8 mouse cellular contexts compared by ENCODE assay signal in genomic region chr9:27728652-27729557, GRCm38 (mm10).
DNase-seq lines count a peak whose midpoint lies in the region; ATAC-seq and TF ChIP-seq lines count a peak whose summit lies in the region.

No protein-coding gene starts in this region.

- H3K4me3 ChIP-seq in kidney, embryonic 15.5 days (replicated peaks): no peak overlapping the region
- no peak overlapping the region for H3K4me3 ChIP-seq in kidney, adult 2 months (ENCODE audit: insufficient read depth, low read depth, low read length)
- no peak overlapping the region for H3K4me3 ChIP-seq in embryonic facial prominence, embryonic 11.5 days (ENCODE audit: low read depth, low read length)
- no peak overlapping the region for H3K4me3 ChIP-seq in hindbrain, embryonic 11.5 days (ENCODE audit: low read depth, low read length)
- no peak overlapping the region for H3K4me3 ChIP-seq in limb, embryonic 10.5 days

- TF ChIP-seq CTCF in kidney, adult 2 months (conservative IDR thresholded peaks at IDR 0.05; ENCODE audit: insufficient read depth, insufficient read length, low read depth, low read length): no peak

- TF ChIP-seq POLR2A in kidney, adult 2 months (IDR thresholded peaks at IDR 0.05; ENCODE audit: low read depth, low read length): no peak

- H3K4me2 ChIP-seq in kidney, embryonic 15.5 days: peak overlapping the region; percentile 39
- H3K4me2 ChIP-seq in embryonic facial prominence, embryonic 11.5 days (ENCODE audit: low read depth, low read length): no peak overlapping the region; the same call in 1 of the 2 replicates
- H3K4me2 ChIP-seq in hindbrain, embryonic 11.5 days (replicated peaks; ENCODE audit: low read depth, low read length): peak overlapping the region; percentile 21; the same call in 1 of the 2 replicates

- peaks cover 5% of the 10 kb centered on the region; the same call in 1 of the 2 replicates for H3K4me1 ChIP-seq in kidney, embryonic 15.5 days
- H3K4me1 ChIP-seq in kidney, adult 2 months (ENCODE audit: control insufficient read depth, insufficient read depth, low read length): no peaks in the 10 kb centered on the region
- H3K4me1 ChIP-seq in embryonic facial prominence, embryonic 11.5 days (ENCODE audit: control insufficient read depth, insufficient read depth, low read length): no peaks in the 10 kb centered on the region; the same call in 1 of the 2 replicates
- no peaks in the 10 kb centered on the region for H3K4me1 ChIP-seq in hindbrain, embryonic 11.5 days (replicated peaks; ENCODE audit: control insufficient read depth, insufficient read depth, low read length)
- peaks cover 7% of the 10 kb centered on the region; the same call in 1 of the 2 replicates for H3K4me1 ChIP-seq in limb, embryonic 10.5 days

- H3K27me3 ChIP-seq in kidney, embryonic 15.5 days: no peaks in the 10 kb centered on the region
- no peaks in the 10 kb centered on the region for H3K27me3 ChIP-seq in kidney, adult 2 months (replicated peaks; ENCODE audit: control insufficient read depth, insufficient read depth, low read length)
- no peaks in the 10 kb centered on the region for H3K27me3 ChIP-seq in embryonic facial prominence, embryonic 11.5 days (ENCODE audit: control insufficient read depth, insufficient read depth, low read length)
- H3K27me3 ChIP-seq in hindbrain, embryonic 11.5 days (ENCODE audit: control insufficient read depth, insufficient read depth, low read length): no peaks in the 10 kb centered on the region
- H3K27me3 ChIP-seq in limb, embryonic 10.5 days (ENCODE audit: low read depth, poor library complexity, severe bottlenecking): peaks cover 7% of the 10 kb centered on the region; the same call in 1 of the 2 replicates

- 7% methylated on average over 13 of the region's 13 CpGs for WGBS in kidney, embryonic 15.5 days
- WGBS in kidney, adult 2 months: 13% methylated on average over 13 of the region's 13 CpGs
- 5% methylated on average over 13 of the region's 13 CpGs for WGBS in embryonic facial prominence, embryonic 11.5 days
- WGBS in hindbrain, embryonic 11.5 days: 5% methylated on average over 13 of the region's 13 CpGs
- 13% methylated on average over 13 of the region's 13 CpGs for WGBS in limb, embryonic 10.5 days

- no peaks in the 10 kb centered on the region for H3K9me3 ChIP-seq in kidney, embryonic 15.5 days (replicated peaks)
- H3K9me3 ChIP-seq in embryonic facial prominence, embryonic 11.5 days (replicated peaks; ENCODE audit: control insufficient read depth, low read length): no peaks in the 10 kb centered on the region
- no peaks in the 10 kb centered on the region for H3K9me3 ChIP-seq in hindbrain, embryonic 11.5 days (ENCODE audit: control insufficient read depth, low read length)
- no peaks in the 10 kb centered on the region for H3K9me3 ChIP-seq in limb, embryonic 10.5 days (replicated peaks)

- H3K27ac ChIP-seq in kidney, embryonic 15.5 days: no peak overlapping the region
- no peak overlapping the region for H3K27ac ChIP-seq in kidney, adult 2 months (ENCODE audit: insufficient read depth, low read depth, low read length)
- no peak overlapping the region for H3K27ac ChIP-seq in embryonic facial prominence, embryonic 11.5 days (replicated peaks; ENCODE audit: low read depth, low read length)
- peak overlapping the region; percentile 47; the same call in 1 of the 2 replicates for H3K27ac ChIP-seq in hindbrain, embryonic 11.5 days (ENCODE audit: low read depth, low read length)
- no peak overlapping the region; the same call in 1 of the 2 replicates for H3K27ac ChIP-seq in limb, embryonic 10.5 days

- peak; percentile 60 for ATAC-seq in kidney, embryonic 15.5 days (replicated peaks; ENCODE audit: low FRiP score)
- ATAC-seq in embryonic facial prominence, embryonic 11.5 days (replicated peaks; ENCODE audit: insufficient number of reproducible peaks, low FRiP score, low TSS enrichment, low read depth): peak; percentile 52; the same call in 1 of the 2 replicates
- ATAC-seq in hindbrain, embryonic 11.5 days (ENCODE audit: low FRiP score): peak; percentile 89

- H3K36me3 ChIP-seq in kidney, embryonic 15.5 days: no peaks in the 10 kb centered on the region
- H3K36me3 ChIP-seq in kidney, adult 2 months (ENCODE audit: control insufficient read depth, insufficient read depth, low read length): no peaks in the 10 kb centered on the region
- H3K36me3 ChIP-seq in embryonic facial prominence, embryonic 11.5 days (replicated peaks; ENCODE audit: control insufficient read depth, insufficient read depth, low read depth, low read length): no peaks in the 10 kb centered on the region
- H3K36me3 ChIP-seq in hindbrain, embryonic 11.5 days (ENCODE audit: control insufficient read depth, insufficient read depth, low read length): no peaks in the 10 kb centered on the region
- H3K36me3 ChIP-seq in limb, embryonic 10.5 days: no peaks in the 10 kb centered on the region

- H3K9ac ChIP-seq in kidney, embryonic 15.5 days: no peak overlapping the region
- no peak overlapping the region for H3K9ac ChIP-seq in embryonic facial prominence, embryonic 11.5 days (replicated peaks; ENCODE audit: low read length)
- H3K9ac ChIP-seq in hindbrain, embryonic 11.5 days (ENCODE audit: low read depth, low read length): peak overlapping the region; percentile 42; the same call in 1 of the 2 replicates

- no peak for DNase-seq in kidney, adult 2 months
- peak; percentile 4 for DNase-seq in embryonic facial prominence, embryonic 11.5 days (ENCODE audit: low spot score)
- DNase-seq in hindbrain, embryonic 11.5 days (ENCODE audit: low spot score): peak; percentile 48
- peak; percentile 41 for DNase-seq in limb, embryonic 10.5 days (ENCODE audit: low spot score)
- peak; percentile 63 for DNase-seq in retina, postnatal 1 day
- DNase-seq in thymus, postnatal 4 days: no peak
- no peak for DNase-seq in urinary bladder, postnatal 25 days (ENCODE audit: low spot score)

Comparison
In these comparisons a context has a peak if more than half of its experiments do, and no peak if none do; other contexts are left out.
1. DNase-seq: peak in embryonic facial prominence, embryonic 11.5 days (single experiment), hindbrain, embryonic 11.5 days (single experiment), limb, embryonic 10.5 days (single experiment) and retina, postnatal 1 day (single experiment); none in kidney, adult 2 months (single experiment), thymus, postnatal 4 days (single experiment) and urinary bladder, postnatal 25 days (single experiment).
2. Peak in every context shown above with its lines, with median percentiles within 50 percentile points of each other: ATAC-seq.